Mouse (Mus musculus) liver, adult 2 months (tissue): Measurements from ENCODE around the gene Zfp652.

ENCODE experiments used
- CTCF ChIP-seq: fragments of 200-500 bp; IDR thresholded peaks from 2 replicates; pipeline ENCODE4 v1.5.1; 2011; ENCODE audit warnings: low read depth, low read length, control low read depth
- POLR2A ChIP-seq: fragments of 200-500 bp; IDR thresholded peaks from 2 replicates; pipeline ENCODE4 v1.6.1; 2011; ENCODE audit warnings: low read length, control low read depth; ENCODE audit not compliant: insufficient read depth; ENCODE audit errors: extremely low read depth

- TF ChIP-seq POLR2A (no peak), CTCF (no peak)
These were observed 109.0 kb downstream of the Zfp652 start for GRCm38 (mm10) chr11:95821511-95821910.
